Mouse (Mus musculus): Measurements from ENCODE around the gene A3galt2. TPM values are rescaled to one million over a fixed set of nuclear protein-coding genes. Genes with fewer than 3 reads are reported as not detected.

A3galt2 gene
- total RNA-seq, 2 experiments from 2014 or later, result 0.09 to 0.11 TPM

DNA sequence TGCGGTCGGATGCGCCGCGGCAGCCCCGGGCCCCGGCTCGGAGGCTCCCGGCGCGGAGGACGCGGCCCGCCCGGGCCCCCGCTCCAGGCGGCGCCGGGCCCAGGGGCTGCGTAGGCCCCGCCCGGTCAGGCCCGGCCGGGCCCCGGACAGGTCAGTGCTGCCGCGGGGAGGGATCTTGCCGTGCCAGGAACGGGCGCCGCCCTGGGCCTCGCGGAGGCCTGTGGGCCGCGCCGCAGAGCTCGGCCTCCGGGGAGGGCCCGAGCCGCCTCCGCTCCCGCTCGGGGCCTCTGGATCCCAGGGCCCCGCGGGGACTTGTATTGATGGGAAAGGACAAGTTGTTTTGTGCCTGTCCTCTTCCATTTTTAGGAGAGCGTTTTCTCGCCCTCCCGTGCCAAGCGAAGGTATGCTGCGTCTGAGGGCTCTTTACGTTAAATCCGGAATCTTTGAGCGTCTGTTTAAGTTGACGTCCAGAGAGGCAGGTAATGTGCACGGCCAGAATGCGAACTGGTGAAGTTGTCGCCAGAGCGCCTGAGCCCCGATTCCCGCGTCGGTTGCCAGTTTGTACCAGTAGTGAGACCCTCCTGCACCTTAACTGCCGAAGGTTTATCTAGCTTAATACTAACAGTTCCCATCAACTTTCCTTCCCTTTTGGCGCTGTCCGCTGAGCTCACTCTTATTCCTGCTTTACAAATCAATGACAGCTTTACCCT lies 27.3 kb upstream of the A3galt2 start:
- ATAC-seq (ENCODE audit: poor library complexity, severe bottlenecking), result peak; percentile 51

DNA sequence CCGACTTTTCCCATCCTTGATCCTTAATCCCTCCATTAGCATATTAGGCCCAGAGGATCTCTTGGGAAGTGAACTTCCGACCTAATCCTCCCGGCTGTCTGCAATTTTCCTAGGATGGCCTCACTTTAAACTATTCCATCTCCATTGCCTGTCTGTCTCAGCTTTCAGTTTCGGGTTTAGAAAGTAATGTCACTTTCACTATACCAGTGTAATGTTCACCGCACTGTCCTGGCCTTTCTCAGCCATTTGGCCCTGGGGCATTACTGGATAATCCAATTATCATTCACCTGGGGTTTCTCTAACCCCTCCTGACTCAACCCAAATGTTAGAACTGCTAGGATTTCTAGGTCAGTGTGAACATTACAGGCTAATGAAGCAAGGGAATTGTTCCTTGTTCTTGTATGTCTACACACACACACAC lies 26.7 kb upstream of the A3galt2 start:
- ATAC-seq (ENCODE audit: poor library complexity, severe bottlenecking), result peak; percentile 20; the same call in 1 of the 2 replicates

DNA sequence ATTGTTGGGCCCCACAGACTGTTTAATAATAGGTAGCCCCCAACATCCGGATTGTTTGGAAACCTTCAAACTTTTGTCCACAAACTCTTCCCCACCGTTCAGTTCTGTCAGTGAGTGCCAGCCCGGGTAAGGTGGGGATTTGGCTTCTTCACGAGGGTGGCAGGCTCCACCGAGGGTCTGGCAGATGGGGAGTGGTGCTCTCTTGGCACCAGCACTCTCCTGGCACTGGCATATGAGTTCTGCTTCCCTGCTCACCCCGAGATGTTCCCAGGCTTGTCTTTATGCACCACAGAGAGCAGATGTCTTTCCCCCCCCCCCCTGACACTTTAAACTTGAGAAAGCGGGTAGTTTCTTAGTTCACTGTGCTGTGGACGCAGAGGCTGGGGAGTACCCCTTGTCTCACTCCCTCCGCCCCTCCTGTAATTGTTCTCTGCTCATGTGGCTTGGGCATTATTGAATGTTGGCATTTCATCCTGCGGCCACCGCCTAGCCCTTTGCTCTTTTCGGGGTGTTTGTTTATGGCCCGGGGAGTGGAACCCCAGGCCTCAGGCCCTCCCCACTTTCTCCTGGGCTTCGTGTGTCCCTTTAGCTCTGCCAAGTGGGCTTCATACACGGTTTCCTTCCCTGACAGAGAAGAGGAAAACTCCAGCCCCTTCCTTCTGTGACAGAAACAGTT lies 26.0 kb upstream of the A3galt2 start:
- no peak for ATAC-seq (ENCODE audit: poor library complexity, severe bottlenecking)

DNA sequence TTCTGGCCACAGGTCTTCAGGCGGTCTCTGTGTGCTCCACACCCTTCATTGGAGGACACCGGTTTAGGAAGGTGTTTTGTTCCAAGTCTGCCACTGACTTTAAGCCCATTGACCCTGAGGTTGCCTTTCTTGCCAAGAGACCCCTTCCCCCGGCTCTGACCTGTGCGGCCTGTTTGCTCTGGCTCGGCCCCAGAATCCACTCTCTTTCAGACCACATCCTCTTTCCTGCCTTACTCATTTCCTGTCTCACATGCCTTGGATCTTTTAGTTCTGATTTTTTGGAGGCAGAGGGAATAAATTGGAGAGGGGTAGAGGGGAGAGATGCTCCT lies 25.5 kb upstream of the A3galt2 start:
- ATAC-seq (ENCODE audit: poor library complexity, severe bottlenecking), result peak; percentile 18; the same call in 1 of the 2 replicates

DNA sequence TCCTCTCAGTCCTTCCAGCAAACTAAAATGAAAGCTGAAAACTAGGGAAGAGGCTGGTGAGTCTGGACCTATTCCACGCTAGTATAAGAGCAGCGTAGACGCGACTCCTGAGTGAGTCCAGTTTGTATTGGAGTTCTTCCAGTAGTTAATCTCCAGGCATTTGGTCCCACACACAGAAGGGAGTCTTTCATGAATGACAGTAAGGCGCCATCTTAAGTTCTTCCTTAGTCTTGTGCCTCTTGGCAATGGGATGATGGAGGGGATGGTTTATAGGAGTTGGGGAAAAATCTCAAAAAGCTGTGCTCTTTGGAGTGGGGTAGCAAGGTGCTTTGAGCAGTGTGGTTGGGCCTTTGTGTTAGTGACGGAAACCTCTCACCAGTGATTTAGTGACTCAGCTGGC lies 24.9 kb upstream of the A3galt2 start:
- no peak for ATAC-seq (ENCODE audit: poor library complexity, severe bottlenecking)

DNA sequence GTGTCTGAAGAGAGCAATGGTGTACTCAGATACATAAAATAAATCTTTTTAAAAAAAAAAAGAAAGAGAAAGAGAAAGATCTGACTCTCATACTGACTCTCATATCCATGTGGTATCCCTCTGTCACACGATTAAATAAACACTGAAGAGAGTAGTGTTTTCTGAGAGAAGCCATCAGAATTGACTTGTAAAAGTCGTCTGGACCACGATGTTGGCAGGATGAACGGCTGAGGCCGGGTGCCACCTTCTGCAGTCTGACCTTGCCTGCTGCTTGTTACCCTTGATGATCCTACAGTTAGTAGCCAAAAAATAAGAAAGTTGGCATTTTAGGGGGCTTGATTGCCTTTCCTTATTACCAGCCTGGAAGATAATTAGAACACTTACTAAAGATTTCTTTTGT lies 22.4 kb upstream of the A3galt2 start:
- ATAC-seq (ENCODE audit: poor library complexity, severe bottlenecking), result no peak

DNA sequence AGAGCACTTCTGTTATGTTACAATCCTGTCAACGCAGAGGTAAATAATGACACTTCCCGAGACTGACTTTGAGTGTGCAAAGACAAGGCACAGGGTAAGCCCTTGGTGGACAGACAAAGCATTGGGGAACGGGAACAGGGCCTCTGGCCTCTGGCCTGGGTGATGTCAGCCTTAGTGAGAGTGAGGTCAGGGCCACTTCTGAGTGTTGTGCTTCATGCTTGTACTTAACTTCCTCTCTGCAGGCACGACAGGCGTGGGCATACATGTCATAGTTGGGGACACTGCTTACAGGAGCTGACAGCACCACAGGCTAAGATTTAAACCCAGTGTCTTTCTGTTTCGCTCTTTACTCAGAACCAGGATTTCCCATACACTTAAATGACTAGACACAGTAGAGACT lies 21.7 kb upstream of the A3galt2 start:
- peak; percentile 75 for ATAC-seq (ENCODE audit: poor library complexity, severe bottlenecking)

DNA sequence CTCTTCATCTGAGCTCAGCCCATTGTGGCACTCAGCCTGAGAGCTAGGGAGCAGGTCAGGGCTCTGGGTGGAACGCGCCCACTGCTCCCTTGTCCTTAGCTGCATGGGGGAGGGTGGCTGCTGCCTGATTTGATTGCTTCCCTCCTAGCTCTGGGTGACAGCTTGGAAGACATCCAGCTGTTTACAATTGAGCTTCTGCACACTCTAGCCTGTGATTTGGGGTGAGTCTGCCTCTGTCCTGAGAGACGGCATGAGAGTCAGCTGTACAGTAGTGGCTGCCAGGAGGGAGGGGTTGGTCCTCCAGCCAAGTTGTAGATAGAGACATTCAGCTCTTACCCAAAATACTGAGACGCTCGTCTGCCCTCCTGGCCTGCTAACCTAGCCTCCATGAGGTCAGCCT lies 20.9 kb upstream of the A3galt2 start:
- ATAC-seq (ENCODE audit: poor library complexity, severe bottlenecking), result no peak

DNA sequence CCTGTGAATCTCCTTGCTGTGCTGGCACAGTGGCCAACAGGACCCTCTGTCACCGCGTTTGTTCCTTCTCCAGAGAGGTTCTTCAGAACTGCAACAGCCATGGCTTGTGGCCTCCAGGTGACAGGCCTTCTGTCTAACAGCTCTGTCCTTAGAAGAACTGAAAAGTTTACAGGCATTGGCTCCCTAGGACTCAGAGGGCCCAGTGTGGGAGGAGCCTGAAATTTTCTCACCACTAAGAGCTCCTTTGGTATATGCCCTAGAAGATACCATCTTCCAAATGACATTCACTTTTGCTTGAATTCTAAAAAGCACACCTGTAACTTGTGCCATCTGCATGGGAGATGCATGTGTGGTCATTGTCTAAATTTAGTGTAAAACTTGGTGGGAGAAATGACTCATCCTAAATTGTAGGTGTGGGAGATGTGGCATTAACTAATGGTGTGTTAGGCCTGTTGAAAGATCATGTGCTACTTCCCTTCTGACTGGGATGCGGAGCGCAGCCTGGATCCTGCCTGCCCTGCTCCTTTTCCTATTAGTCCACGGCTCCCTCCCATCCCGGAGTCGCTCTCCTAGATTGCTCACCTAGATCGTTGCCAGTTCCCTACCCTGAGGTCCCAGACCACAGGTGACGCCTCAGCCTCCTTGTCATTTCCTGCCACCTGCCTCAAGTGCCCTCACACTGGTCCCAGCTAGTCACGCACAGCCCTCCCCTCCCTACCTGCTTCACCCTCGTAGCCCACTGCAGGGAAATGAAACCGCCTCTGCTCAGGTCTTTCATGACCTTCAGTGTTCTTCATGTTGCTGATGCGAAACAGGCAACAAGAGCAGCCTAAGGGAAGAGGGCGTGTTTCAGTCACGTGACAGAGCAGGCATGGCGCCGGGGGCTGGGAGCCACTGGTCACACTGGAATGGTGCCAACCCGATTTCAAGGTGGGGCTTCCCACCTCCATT lies 20.2 kb upstream of the A3galt2 start:
- no peak for ATAC-seq (ENCODE audit: poor library complexity, severe bottlenecking)

DNA sequence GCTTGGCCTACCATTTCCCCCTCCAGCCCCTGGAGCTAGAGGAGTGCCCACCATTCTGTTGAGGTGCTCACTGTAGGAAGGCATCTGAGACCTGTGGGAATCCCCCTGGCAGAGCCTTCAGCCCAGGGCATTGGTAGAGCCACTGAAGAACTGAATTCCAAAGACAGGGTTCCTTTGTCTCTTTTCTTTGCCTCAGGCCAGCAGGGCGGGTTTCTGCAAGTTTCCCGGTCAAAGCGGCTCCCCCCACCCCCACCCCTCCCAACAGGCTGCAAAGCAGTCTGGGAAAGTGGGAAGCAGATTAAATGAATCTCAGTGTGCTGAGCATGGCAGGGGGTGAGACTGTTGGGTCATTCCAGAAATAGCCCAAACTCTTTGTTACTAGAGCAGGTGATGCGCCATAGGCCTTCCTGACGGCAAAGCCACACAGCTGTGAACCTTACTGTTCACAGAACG lies 18.0 kb upstream of the A3galt2 start:
- no peak for ATAC-seq (ENCODE audit: poor library complexity, severe bottlenecking)

DNA sequence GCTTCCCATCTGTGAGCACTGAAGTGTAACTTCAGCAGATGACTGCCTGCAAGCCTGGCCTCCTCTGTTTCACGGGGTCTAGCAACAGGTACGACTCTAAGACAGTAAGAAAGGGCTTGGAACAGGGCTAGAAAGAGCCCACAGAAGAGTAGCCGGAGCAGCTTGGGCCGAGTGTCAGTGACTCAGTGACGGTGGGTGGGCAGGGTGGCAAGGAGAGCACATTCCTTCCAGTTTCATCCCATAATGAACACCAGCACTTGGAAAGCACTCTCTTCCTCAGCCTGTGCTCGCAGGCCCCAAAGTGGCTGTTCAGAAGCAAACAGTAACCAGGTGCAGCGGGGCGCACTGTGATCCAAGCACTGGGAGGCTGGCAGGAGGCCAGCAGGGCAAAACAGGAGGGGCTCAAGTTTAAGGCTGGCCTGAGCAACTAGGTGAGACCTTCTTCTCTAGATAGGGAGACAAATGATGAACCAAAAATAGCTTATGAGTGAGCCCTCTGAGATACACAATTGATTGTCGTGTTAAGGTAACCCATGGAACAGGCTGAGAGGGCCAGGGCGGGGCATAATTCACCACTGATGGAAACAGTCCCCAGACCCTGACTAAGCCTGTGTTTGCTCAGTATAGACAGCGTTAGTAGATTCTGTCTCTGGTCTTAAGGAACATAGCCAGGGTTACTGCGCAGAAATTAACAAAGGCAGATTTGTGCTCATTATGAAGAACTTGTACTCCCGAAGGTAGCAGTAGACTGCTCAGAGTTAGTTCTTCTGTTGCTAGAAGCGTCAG lies 17.1 kb upstream of the A3galt2 start:
- ATAC-seq (ENCODE audit: poor library complexity, severe bottlenecking), result no peak

DNA sequence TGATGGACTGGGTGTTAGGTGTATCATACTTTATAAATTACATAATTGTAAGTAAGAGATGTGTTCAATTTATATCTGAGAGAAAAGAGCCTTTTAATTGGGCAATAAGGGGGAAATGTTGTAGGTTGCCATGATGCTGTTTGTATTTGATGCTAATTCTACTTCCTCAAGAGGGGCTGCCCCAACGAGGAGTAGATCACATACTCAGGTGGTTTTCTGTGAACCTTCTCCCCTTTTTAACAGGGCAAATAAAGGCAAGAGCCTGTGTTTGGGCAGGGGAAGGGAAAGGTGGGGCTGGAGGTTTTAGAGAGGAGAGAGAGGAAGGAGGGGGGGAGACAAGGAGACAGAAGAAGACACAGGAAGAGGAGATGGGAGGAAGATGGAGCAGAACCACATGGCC lies 14.3 kb upstream of the A3galt2 start:
- ATAC-seq (ENCODE audit: poor library complexity, severe bottlenecking), result no peak

DNA sequence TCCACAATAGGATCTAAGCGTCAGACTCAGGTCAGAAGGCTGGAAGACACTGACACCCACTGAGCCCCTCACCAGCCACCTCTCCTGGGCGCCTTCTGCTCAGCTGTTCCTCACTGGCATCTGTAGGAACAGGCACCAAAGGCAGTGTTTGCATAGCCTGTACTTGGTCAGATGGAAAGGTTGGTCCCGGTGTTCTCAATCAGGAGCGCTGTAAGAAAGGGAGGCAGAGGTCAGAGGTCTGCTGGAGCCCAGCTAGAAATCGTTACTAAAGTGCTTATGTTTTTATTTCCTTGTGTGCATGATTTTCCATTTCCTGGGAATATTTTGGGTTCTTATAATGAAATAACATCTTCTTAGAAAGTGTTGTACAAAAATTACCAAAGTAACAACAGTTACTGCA lies 13.3 kb upstream of the A3galt2 start:
- no peak for ATAC-seq (ENCODE audit: poor library complexity, severe bottlenecking)

DNA sequence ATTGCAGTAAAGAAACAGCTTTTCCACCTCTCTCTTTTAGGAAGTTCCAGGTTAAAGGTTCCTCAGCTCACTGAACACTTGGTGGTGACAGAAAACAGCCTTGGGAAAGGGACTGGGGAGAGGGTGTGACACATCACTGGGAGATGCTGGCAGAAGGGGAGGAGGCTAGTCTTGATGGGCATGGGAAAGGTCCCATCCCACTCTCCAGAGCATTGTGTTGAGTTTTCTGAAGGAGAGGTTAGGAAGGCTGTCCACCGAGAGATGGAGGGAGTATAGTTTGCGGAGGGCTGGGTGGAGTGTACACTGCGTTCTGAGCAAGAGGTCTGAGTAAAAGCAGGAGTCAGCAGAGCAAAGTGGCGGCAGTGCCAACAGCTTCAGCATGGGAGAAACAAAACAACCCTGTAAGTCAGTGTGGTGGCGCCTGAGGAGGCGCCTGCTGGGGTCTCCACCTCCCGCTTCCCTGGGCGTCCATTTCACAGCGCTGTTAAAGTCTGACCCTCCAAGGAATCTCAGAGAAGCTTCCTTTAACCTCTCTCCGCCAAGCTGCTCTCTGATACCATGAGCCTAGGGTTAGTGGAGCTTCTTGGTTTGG lies 12.7 kb upstream of the A3galt2 start:
- ATAC-seq (ENCODE audit: poor library complexity, severe bottlenecking), result no peak

DNA sequence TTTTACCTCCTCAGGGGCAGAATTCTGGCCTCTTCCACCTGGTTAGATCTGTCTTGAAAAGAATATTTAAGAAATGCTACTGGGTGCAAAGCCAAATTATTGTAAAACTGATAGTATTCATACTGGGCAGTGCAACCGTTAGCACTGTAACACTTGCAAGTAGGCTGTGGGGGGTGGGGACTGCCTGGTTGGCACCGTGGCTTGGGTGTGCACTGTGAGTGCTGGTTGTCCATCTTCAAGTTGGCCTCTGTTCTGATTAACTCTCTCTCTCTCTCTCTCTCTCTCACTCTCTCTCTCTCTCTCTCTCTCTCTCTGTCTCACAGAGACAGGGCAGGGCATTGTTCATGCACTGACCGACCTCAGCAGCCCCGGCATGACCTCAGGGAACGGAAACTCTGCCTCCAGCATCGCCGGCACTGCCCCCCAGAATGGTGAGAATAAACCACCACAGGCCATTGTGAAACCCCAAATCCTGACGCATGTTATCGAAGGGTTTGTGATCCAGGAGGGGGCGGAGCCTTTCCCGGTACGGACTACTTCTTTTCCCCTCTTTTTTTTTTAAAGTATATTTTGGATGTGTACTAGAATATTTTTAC lies 12.0 kb upstream of the A3galt2 start:
- ATAC-seq (ENCODE audit: poor library complexity, severe bottlenecking), result 0 out of 2 replicates have a peak, but pooled peaks have one; percentile 24

DNA sequence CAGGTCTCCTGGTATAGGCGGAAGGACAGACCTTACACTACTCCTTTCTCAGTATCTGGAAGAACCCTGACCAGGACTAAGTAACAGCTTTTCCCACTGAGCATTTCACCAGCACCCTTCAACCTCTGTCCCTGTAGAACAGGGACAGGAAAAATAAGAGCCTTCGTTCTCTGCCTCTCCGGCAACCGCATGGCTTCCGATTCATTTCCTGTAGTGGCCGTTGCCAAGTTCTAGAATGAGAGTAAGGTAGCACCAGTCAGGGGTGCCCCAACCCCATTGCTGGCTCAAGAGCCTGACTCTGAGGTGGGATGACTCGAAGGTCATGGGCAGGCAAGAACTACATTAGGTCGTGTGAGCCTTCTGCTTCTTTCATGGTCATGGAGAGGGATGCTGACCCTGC lies 10.0 kb upstream of the A3galt2 start:
- no peak for ATAC-seq (ENCODE audit: poor library complexity, severe bottlenecking)

DNA sequence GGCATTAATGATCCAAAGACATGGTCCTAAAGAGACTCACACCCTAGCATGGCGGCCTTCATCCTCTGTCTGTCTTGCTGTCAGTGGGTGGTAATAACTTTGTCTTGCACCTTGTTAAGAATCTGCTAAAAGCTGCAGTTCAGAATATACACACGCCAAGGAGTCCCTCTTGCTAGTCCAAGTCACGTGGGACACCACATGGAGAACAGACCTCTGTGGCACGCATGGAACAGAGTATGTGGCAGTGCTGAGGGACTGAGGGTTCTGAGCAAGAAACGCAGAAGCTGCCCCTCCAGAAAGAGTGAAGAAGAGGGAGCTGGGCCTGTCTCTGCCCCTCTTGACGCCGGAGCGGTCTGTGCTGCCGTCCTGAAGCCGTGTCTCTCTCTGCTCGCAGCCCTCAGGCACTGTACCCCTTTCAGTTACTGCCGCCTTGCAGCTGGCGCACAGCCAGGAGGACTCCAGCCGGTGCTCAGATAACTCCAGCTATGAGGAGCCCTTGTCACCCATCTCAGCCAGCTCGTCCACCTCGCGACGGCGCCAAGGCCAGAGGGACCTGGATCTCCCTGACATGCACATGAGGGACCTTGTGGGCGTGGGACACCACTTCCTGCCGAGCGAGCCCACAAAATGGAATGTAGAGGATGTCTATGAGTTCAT lies 7.4 kb upstream of the A3galt2 start:
- no peak for ATAC-seq (ENCODE audit: poor library complexity, severe bottlenecking)

DNA sequence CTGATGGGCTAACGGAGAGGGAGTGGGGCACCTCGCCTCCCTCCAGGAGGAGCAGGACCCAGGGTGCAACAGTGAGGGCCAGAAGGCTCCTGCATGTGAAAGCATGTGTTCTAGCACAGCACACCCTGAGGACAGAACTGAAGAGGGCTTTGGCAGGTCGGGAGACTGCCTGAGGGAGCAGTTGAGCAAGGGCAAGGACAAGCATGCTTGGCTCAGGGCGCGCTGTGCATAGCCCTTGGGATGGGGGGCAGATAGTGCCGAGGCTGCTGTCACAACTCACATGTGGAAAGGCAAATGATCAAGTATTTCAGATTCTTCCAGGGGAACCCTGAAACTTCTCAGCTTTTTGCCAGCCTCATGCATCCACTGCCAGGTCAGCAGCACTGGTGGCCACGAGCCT lies 6.9 kb upstream of the A3galt2 start:
- ATAC-seq (ENCODE audit: poor library complexity, severe bottlenecking), result no peak

DNA sequence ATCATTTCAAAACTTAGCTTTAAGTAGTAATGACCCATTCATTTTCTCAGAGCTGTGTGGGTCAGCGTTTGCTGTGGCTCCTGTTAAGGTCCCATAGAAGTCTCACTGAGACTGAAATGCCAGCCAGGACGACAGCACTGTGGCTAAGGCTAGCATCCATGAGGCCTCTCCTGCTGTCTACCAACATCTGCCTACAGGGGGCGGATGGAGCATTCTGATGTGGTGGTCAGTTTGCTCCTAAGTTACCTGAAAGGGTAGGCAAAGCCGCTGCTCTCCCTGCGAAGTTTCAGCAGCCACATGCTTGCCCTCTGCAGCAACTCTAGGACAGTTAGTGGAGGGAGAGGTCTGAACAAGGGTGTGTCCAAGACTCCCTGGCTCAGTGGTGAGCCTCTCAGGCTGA lies 4.2 kb upstream of the A3galt2 start:
- ATAC-seq (ENCODE audit: poor library complexity, severe bottlenecking), result no peak

Measured in megakaryocyte, adult 5-6 weeks (primary cell).